Mouse (Mus musculus) heart, embryonic 11.5 days (tissue): ENCODE measurements at regions not wholly inside any gene's neighbourhood (a gene's known extent, or its start where the extent isn't known, plus 50 kb on each side); places are given as distances from the start of the nearest gene placed in this dataset.

ENCODE experiments used
- ATAC-seq: fragments of 200-750 bp; cut with Nextera tagmentation; replicated peaks from 2 replicates; pipeline ENCODE4 v1.8.0; 2017; ENCODE audit warnings: moderate library complexity; ENCODE audit not compliant: insufficient number of reproducible peaks, low FRiP score, low TSS enrichment
- H3K27ac ChIP-seq: fragments of 300-500 bp; sonication (generic); 2 replicates; pipeline ENCODE4 v1.5.1; 2014; ENCODE audit warnings: mild to moderate bottlenecking, low read depth, low read length
- H3K27me3 ChIP-seq: fragments of 300-500 bp; sonication (generic); 2 replicates; pipeline ENCODE4 v1.6.1; 2014; ENCODE audit warnings: mild to moderate bottlenecking, low read length, mixed read lengths; ENCODE audit not compliant: control insufficient read depth, insufficient read depth
- H3K36me3 ChIP-seq: fragments of 300-500 bp; sonication (generic); 2 replicates; pipeline ENCODE4 v1.6.1; 2014; ENCODE audit warnings: mild to moderate bottlenecking, low read length, moderate library complexity, mixed read lengths; ENCODE audit not compliant: control insufficient read depth, insufficient read depth
- H3K4me1 ChIP-seq: fragments of 300-500 bp; sonication (generic); 2 replicates; pipeline ENCODE4 v1.6.1; 2014; ENCODE audit warnings: low read length; ENCODE audit not compliant: control insufficient read depth, insufficient read depth
- H3K4me2 ChIP-seq: fragments of 300-500 bp; sonication (generic); 2 replicates; pipeline ENCODE4 v1.6.1; 2014; ENCODE audit warnings: mild to moderate bottlenecking, moderate library complexity
- H3K4me3 ChIP-seq: fragments of 300-500 bp; sonication (generic); 2 replicates; pipeline ENCODE4 v1.5.1; 2014; ENCODE audit warnings: low read depth, low read length
- H3K9ac ChIP-seq: fragments of 300-500 bp; sonication (generic); 2 replicates; pipeline ENCODE4 v1.6.1; 2014; ENCODE audit warnings: mild to moderate bottlenecking, low read depth, low read length, moderate library complexity
- H3K9me3 ChIP-seq: fragments of 300-500 bp; sonication (generic); replicated peaks from 2 replicates; pipeline ENCODE4 v1.6.1; 2016; ENCODE audit warnings: low read length; ENCODE audit not compliant: control insufficient read depth
- WGBS: fragments of 180-500 bp; shearing (Covaris S2); extraction: QIAGEN DNeasy Blood & Tissue Kit; methylation state at CpG from one replicate; pipeline ENCODE4 v1.1.7; 2014; ENCODE audit not compliant: insufficient replicate concordance; 5-methylcytosine and 5-hydroxymethylcytosine counted together

DNA sequence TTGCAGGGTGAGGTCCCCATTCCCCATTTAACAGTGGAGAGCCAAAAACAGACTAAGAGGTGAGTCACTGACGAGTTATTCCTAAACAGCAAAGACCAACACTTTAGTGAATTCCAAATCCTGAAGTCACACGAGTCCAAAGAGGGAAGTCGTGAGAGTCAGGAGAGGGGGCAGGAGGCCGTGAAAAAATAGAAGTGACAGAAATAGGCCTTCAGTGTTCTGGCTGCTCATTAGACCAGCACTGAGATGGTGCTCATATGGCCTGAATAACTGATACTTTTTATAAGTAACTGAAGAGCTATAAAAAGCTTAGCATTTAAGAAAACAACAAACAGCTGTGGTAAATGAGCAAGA lies 68.5 kb upstream of the Bach2 start:
- no peaks in the 10 kb centered on the region for H3K9me3 ChIP-seq
- peak overlapping the region; percentile 46 for H3K4me2 ChIP-seq
- 0 out of 2 replicates have a peak overlapping the region, but pooled peaks have one; percentile 5 for H3K27ac ChIP-seq
- no peak overlapping the region for H3K4me3 ChIP-seq
- no peak overlapping the region for H3K9ac ChIP-seq
- H3K36me3 ChIP-seq, result no peaks in the 10 kb centered on the region
- H3K27me3 ChIP-seq, result no peaks in the 10 kb centered on the region
- H3K4me1 ChIP-seq, result peaks cover 16% of the 10 kb centered on the region
- WGBS, result 17% methylated on average over 4 of the region's 4 CpGs
- ATAC-seq, result no peak

DNA sequence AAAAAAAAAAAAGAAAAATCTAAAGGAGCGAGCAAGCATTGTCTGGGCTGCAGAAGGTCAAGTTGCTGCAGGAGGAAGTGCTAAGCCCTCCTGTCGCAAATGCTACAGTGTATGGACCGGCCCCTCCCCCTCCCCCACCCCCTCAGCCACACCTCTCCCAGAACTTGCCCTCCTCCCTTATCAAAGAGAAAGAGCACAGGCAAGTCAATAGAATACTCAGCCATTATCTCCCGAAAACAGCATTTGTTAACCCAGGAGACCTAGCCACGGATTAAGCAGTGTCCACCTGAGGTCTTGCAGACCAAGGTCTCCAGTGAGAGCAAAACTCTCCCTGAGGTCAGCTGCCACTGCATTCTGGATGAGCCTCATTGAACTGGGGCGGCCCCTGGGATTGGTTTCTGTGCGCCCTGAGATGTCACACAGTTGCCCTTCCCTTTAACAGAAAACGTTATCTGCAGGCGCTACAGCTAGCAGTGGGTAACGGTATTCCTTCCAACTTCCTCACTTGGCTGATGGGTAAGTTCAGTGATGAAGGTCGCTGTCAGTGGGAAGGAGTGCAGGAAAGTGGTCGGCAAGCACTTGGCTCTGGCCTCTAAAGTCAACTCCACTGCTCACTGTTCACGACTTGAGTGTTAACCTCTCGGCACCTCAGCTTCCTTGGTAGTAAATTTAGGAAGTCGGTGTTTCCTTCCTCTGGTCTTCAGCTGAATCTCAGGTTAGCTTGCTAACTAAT lies 68.0 kb upstream of the Bach2 start:
- no peaks in the 10 kb centered on the region for H3K27me3 ChIP-seq
- H3K4me1 ChIP-seq, result peaks cover 16% of the 10 kb centered on the region
- peak overlapping the region; percentile 81 for H3K27ac ChIP-seq
- H3K36me3 ChIP-seq, result no peaks in the 10 kb centered on the region
- no peak overlapping the region for H3K4me3 ChIP-seq
- H3K9me3 ChIP-seq, result no peaks in the 10 kb centered on the region
- peak overlapping the region; percentile 46 for H3K4me2 ChIP-seq
- ATAC-seq, result peak; percentile 83
- H3K9ac ChIP-seq, result peak overlapping the region; percentile 40; the same call in 1 of the 2 replicates
- WGBS, result 27% methylated on average over 15 of the region's 15 CpGs

DNA sequence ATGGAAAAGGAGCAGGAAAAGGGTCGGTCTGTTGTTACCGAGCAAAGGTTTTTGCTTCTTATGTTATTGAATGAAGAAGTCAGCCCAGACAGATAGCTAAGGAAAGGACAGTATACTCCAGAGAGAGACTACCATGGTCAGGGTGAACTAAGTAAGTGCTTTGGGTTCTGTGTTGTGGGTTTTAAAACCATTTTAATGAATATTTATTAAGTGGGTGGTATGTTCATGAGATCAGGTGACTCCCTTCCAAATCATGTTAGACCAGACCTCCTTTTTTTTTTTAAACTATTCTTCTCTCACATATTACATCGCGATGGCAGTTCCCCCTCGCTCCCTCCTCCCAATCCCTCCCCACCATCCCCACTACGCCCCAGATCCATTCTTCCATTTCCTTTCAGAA lies 67.3 kb upstream of the Bach2 start:
- no peak for ATAC-seq
- Histone ChIP-seq H3K4me1 (peaks cover 13% of the 10 kb centered on the region), H3K9me3 (no peaks in the 10 kb centered on the region), H3K27ac (peak overlapping the region; percentile 81; the same call in 1 of the 2 replicates), H3K36me3 (no peaks in the 10 kb centered on the region), H3K9ac (no peak overlapping the region), H3K4me3 (no peak overlapping the region), H3K4me2 (no peak overlapping the region), H3K27me3 (no peaks in the 10 kb centered on the region)
- WGBS, result 88% methylated on average over 6 of the region's 6 CpGs

DNA sequence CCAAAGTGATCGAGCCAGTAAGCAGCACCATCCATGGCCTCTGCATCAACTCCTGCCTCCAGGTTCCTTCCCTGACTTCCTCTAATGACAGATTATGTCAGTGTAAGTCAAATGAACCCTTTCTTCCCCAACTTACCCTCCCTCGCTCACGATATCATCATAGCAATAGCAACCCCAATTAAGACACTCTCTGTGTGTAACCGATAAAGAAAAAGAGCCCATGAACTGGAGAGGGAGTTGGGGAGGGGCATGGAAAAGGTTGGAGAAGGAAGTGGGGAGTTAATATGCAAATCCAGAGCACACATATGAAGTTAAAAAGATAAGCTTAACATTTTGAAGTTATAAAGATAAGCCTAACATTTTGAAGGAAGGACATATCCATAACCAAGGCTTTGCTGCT lies 65.6 kb upstream of the Bach2 start:
- 81% methylated on average over 4 of the region's 4 CpGs for WGBS
- ATAC-seq, result no peak
- no peaks in the 10 kb centered on the region for H3K36me3 ChIP-seq
- H3K9me3 ChIP-seq, result no peaks in the 10 kb centered on the region
- H3K4me3 ChIP-seq, result no peak overlapping the region
- peaks cover 13% of the 10 kb centered on the region for H3K4me1 ChIP-seq
- no peak overlapping the region for H3K9ac ChIP-seq
- no peak overlapping the region for H3K4me2 ChIP-seq
- no peaks in the 10 kb centered on the region for H3K27me3 ChIP-seq
- no peak overlapping the region for H3K27ac ChIP-seq

DNA sequence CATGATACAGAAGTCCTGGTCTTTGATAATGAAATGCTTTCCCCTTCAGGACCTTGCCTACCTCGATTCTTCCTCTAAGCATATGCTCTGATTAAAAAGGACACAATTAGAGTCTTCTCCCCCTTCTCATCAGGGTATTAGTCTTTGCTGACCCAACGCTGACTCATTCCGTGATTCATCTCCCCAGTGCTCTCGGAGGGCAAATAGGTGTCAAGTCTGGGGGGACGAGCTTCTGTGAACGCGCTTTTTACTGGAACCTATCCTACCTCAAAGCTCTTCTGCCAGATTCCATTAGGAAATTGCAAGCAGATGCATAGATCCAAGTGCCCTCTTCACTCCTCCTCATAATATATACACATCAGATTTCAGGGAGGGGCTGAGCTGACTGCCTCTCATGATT lies 63.8 kb upstream of the Bach2 start:
- Histone ChIP-seq H3K4me3 (no peak overlapping the region), H3K4me1 (peaks cover 20% of the 10 kb centered on the region), H3K9ac (no peak overlapping the region), H3K27ac (no peak overlapping the region), H3K9me3 (no peaks in the 10 kb centered on the region), H3K36me3 (no peaks in the 10 kb centered on the region), H3K4me2 (no peak overlapping the region), H3K27me3 (no peaks in the 10 kb centered on the region)
- ATAC-seq, result no peak
- WGBS, result 69% methylated on average over 7 of the region's 7 CpGs

DNA sequence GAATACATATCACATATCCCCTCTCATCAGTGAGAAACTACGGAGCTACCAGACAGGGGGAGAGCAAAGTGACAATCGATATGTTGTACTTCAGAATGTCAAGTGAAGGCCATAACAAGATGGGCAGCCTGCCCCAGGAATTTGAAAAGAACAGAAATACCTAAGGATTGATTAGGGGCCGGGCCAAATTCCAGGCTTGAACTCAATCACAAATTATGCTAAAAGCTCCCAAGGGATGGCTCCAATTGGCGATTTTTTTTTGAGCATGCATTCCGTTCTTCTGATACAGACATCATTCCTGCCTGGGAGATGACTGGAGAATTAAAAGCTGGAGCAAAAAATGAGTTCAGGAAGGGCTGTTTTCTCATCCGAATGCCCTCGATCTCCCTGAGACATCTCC lies 63.4 kb upstream of the Bach2 start:
- Histone ChIP-seq H3K4me3 (no peak overlapping the region), H3K27me3 (no peaks in the 10 kb centered on the region), H3K9ac (no peak overlapping the region), H3K36me3 (no peaks in the 10 kb centered on the region), H3K27ac (no peak overlapping the region), H3K9me3 (no peaks in the 10 kb centered on the region), H3K4me2 (no peak overlapping the region), H3K4me1 (peaks cover 16% of the 10 kb centered on the region)
- ATAC-seq, result no peak
- 54% methylated on average over 7 of the region's 7 CpGs for WGBS

DNA sequence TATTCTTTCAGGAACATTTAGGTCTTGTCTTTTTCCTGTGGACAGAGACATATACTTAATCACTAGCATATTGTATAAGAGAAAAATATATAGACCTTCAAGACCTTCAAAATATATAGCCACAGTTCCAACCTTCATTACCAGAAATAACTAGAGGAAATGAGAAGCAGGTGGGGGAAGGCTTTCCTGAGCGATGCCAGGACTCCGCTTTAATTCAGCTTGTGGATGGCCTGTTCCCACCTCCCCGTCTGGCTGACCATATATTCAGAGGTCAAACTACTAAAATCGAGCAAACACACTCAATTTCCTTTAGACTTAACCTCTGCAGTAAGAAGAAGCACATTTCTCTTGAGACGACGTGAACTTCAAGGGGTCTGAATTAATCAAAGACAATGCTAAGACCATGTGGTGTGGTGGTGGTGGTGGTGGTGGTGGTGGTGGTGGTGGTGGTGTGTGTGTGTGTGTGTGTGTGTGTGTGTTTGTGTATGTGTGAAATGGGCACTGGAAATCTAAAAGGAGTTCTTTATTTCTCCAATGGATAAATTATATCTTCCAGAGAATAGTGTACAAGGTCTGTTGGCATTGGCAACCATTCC lies 62.7 kb upstream of the Bach2 start:
- no peak for ATAC-seq
- Histone ChIP-seq H3K36me3 (no peaks in the 10 kb centered on the region), H3K9me3 (no peaks in the 10 kb centered on the region), H3K27me3 (no peaks in the 10 kb centered on the region), H3K4me2 (no peak overlapping the region), H3K4me1 (peaks cover 14% of the 10 kb centered on the region), H3K27ac (no peak overlapping the region), H3K9ac (no peak overlapping the region), H3K4me3 (no peak overlapping the region)
- 73% methylated on average over 6 of the region's 6 CpGs for WGBS

DNA sequence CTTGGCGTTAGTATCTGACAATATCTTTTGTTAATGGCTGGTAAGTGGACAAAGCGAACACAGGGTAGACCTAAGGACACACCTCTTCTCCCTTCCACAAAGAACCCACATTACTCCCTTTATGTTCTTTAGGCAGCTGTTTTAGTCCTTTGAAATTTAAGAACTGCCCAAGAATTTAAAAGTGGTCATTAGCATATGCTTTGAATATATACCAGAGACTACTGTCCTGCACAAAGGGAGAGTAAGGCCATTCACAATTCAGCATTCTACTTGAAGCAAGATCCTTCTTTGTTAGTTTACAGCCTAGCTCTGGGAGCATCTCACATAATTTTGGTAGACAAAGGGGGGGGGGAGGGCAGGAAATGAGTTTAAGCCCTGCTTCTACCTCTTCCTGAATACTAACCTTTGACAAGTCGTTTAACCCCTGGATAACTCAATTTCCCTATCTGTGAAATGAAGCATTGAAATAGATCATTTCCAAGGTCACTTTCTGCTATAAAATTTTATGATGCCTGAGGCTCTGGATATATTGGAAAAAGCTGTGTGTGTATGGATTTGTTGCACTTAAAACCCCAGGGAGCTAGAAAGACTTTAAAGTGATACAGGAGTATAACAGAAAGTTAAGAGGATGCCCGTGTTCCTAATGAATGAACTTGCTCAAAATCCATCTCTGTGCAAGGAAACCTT lies 62.0 kb upstream of the Bach2 start:
- H3K27me3 ChIP-seq, result no peaks in the 10 kb centered on the region
- H3K4me1 ChIP-seq, result 0 out of 2 replicates have a peak, but pooled peaks cover 13% of the 10 kb centered on the region
- H3K4me3 ChIP-seq, result no peak overlapping the region
- H3K4me2 ChIP-seq, result no peak overlapping the region
- H3K9me3 ChIP-seq, result no peaks in the 10 kb centered on the region
- no peak overlapping the region for H3K9ac ChIP-seq
- no peak for ATAC-seq
- no peak overlapping the region for H3K27ac ChIP-seq
- no peaks in the 10 kb centered on the region for H3K36me3 ChIP-seq
- 80% methylated on average over 4 of the region's 4 CpGs for WGBS
